Mouse (Mus musculus): ENCODE results near the gene Atp1a4. TPM values are rescaled to one million over a fixed set of nuclear protein-coding genes. Genes with fewer than 3 reads are reported as not detected.
"Not testable (repeated sequence)": the region's sequence is repeated elsewhere in the genome, so short reads cannot be mapped to it uniquely, and the experiment has no call there.

The Atp1a4 gene
- polyA plus RNA-seq, 1 experiment from 2014 or later: 0.10 TPM

DNA sequence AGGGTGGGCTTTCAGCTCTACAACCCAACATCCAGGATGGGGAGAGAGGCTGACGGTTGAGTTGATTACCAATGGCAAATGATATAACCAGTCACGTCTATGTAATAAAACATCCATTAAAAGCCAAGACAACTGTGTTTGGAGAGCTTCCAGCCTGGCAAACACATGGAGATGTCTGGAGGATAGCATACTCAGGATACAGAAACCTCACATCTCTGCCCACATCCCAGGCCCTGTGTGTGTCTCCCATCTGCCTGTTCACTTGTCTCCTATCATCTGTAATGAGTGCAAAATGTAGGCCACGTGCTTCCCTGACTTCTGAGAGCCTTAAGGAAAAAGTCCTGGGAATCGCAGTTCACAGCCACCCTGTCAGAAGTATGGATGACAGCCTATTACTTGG lies 11.0 kb downstream of the Atp1a4 start:
- no peak overlapping the region for H3K9ac ChIP-seq
- no peak overlapping the region for H3K4me3 ChIP-seq
- ATAC-seq (replicated peaks; ENCODE audit: insufficient number of reproducible peaks, insufficient read depth, low FRiP score, low read depth): no peak
- H3K4me2 ChIP-seq: no peak overlapping the region
- no peaks in the 10 kb centered on the region for H3K9me3 ChIP-seq (replicated peaks)
- H3K36me3 ChIP-seq: no peaks in the 10 kb centered on the region
- H3K4me1 ChIP-seq (replicated peaks): peaks cover 22% of the 10 kb centered on the region
- no peak overlapping the region for H3K27ac ChIP-seq
- WGBS: 62% methylated on average over 4 of the region's 4 CpGs
- no peaks in the 10 kb centered on the region for H3K27me3 ChIP-seq

DNA sequence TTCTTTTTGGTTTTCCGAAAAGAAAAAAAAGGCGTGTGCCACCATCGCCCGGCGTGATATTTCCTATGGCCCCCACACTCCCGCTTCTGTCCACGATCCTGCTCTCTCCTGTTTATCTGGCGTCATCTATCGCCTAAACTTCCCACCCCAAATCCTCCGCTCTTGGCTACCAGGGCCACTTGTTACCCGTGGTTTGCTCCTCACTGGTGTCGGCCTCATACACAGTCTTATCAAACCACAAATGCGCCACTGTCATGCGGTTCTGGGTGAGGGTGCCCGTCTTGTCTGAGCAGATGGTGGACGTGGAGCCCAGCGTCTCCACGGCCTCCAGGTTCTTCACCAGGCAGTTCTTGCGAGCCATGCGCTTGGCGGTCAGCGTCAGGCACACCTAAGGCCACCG lies 13.6 kb downstream of the Atp1a4 start:
- H3K36me3 ChIP-seq; H3K27me3 ChIP-seq; ATAC-seq (replicated peaks; ENCODE audit: insufficient number of reproducible peaks, insufficient read depth, low FRiP score, low read depth); H3K9ac ChIP-seq; H3K9me3 ChIP-seq (replicated peaks); H3K27ac ChIP-seq: not testable (repeated sequence)
- Histone ChIP-seq H3K4me2 (peak overlapping the region; percentile 46), H3K4me1 (replicated peaks) (peaks cover 29% of the 10 kb centered on the region), H3K4me3 (peak overlapping the region; percentile 16; the same call in 1 of the 2 replicates)
- WGBS: 39% methylated on average over 23 of the region's 23 CpGs

DNA sequence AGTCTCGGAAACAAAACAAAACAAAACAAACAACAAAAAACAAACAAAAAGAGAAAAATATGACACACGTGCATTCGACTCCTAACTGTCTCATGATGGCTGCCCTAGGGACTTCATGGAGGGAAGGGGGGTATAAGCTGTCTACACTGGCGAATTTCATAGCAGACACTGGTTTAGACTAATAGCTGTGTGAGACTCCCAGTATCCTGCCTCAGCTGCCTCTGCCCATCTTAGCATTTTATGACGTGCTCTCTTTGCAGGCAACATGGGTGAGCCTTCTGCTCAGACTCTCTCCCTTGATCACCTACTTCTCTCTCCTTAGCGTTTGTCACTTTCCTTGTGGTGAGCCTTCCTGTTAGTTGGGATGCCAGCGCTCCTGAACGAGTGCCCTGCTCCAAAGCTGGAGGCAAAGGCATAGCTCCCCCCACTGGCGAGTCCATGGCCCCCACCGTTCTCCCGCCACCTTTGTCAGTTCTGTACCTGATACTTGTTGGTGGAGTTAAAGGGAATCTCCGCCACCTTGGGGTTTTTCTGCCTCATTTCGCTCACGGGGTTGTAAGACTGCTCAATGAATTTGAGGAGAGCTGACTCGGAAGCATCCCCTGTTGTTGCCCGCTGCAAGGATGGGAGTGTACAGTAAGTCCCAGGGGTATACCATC lies 14.5 kb downstream of the Atp1a4 start:
- H3K4me3 ChIP-seq: peak overlapping the region; percentile 16; the same call in 1 of the 2 replicates
- H3K36me3 ChIP-seq: no peaks in the 10 kb centered on the region
- 29% methylated on average over 16 of the region's 16 CpGs for WGBS
- no peak for ATAC-seq (replicated peaks; ENCODE audit: insufficient number of reproducible peaks, insufficient read depth, low FRiP score, low read depth)
- H3K4me1 ChIP-seq (replicated peaks): peaks cover 29% of the 10 kb centered on the region
- no peaks in the 10 kb centered on the region for H3K9me3 ChIP-seq (replicated peaks)
- H3K27ac ChIP-seq: peak overlapping the region; percentile 84
- H3K4me2 ChIP-seq: peak overlapping the region; percentile 46
- no peaks in the 10 kb centered on the region for H3K27me3 ChIP-seq
- H3K9ac ChIP-seq: peak overlapping the region; percentile 24; the same call in 1 of the 2 replicates

DNA sequence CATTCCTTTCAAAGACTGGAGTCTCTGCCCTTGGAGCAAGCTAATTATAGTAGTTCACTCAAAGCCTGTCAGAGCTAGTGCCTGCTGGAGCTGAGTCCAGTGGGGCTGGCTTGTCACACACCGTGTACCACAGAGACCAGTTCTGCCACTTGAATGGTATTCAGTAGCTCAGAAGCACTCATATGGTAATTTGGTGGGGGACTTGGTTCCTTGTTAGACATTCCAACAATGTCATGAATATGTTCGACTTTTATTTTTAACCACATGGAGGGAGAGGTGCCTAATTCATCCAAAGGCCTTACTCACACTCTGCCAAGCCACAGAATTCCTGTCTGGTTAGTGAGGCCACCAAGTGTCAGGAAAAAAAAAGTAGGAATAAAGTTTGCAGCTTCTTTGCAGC lies 15.8 kb downstream of the Atp1a4 start:
- Histone ChIP-seq H3K27me3 (no peaks in the 10 kb centered on the region), H3K4me2 (no peak overlapping the region), H3K9ac (no peak overlapping the region), H3K27ac (peak overlapping the region; percentile 84), H3K36me3 (no peaks in the 10 kb centered on the region), H3K4me3 (no peak overlapping the region), H3K4me1 (replicated peaks) (peaks cover 29% of the 10 kb centered on the region), H3K9me3 (replicated peaks) (no peaks in the 10 kb centered on the region)
- ATAC-seq (replicated peaks; ENCODE audit: insufficient number of reproducible peaks, insufficient read depth, low FRiP score, low read depth): peak; percentile 89
- 28% methylated on average over 2 of the region's 2 CpGs for WGBS

DNA sequence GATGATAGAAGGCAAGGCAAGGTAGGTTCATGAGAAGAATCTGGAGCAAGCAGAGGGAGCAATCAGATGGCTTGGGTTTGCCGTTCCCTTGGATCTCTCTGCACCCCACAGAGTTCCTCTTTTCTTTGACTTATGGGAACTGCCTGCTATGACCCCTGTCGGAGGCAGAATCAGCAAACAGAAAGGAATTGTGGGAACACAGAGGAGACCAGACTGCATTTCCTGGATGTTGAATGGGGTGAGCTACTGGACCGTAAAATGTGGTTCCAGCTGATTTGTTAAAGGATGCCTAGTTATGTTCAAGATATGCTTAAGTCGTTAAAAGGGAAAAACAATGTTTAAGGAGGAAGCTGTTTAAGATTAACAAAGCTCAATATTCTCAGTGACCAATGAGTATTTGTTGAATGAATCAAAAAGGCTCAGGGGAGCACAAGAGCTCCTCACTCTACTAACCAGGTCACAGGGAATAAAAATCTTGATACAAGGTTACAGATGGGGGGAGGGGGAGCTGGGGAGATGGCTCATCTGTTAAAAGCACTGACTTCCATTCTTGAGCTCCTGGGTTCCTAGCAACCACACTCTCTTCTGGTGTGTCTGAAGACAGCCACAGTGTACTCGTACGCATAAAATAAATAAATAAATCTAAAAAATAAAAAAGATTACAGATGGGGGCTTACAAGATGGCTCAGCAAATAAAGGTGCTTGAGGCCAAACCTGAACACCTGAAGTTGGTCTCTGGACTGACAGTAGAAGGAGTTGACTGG lies 17.1 kb downstream of the Atp1a4 start:
- no peak overlapping the region for H3K9ac ChIP-seq
- H3K4me3 ChIP-seq: no peak overlapping the region
- H3K4me2 ChIP-seq: no peak overlapping the region
- H3K4me1 ChIP-seq (replicated peaks): peaks cover 29% of the 10 kb centered on the region
- ATAC-seq (replicated peaks; ENCODE audit: insufficient number of reproducible peaks, insufficient read depth, low FRiP score, low read depth): no peak
- WGBS: 67% methylated on average over 6 of the region's 6 CpGs
- H3K27me3 ChIP-seq: no peaks in the 10 kb centered on the region
- H3K27ac ChIP-seq: peak overlapping the region; percentile 84
- H3K36me3 ChIP-seq: no peaks in the 10 kb centered on the region
- no peaks in the 10 kb centered on the region for H3K9me3 ChIP-seq (replicated peaks)

DNA sequence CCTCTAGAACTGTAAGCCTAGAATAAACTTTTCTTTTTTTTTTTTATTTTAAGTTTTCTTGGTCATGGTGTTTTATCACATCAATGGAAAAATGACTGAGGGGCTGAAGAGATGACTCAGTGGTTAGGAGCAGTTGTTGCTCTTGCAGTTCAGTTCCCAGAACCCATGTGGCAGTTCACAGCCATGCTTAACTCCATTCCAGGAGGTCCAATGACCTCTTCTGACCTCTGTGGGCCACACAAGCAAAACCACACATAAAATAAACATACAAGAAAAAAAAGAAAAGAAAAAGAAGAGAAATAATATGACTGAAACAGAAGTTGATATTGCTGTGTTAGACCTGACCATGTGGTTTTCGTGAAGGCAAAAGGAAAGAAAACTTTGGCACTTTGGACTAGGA lies 29.0 kb downstream of the Atp1a4 start:
- no peak for ATAC-seq (replicated peaks; ENCODE audit: insufficient number of reproducible peaks, insufficient read depth, low FRiP score, low read depth)
- Histone ChIP-seq H3K36me3 (no peaks in the 10 kb centered on the region), H3K4me1 (replicated peaks) (peaks cover 11% of the 10 kb centered on the region), H3K9me3 (replicated peaks) (no peaks in the 10 kb centered on the region), H3K27ac (no peak overlapping the region), H3K9ac (no peak overlapping the region), H3K4me2 (no peak overlapping the region), H3K4me3 (no peak overlapping the region), H3K27me3 (no peaks in the 10 kb centered on the region)
- WGBS: 91% methylated on average over 1 of the region's 1 CpGs

DNA sequence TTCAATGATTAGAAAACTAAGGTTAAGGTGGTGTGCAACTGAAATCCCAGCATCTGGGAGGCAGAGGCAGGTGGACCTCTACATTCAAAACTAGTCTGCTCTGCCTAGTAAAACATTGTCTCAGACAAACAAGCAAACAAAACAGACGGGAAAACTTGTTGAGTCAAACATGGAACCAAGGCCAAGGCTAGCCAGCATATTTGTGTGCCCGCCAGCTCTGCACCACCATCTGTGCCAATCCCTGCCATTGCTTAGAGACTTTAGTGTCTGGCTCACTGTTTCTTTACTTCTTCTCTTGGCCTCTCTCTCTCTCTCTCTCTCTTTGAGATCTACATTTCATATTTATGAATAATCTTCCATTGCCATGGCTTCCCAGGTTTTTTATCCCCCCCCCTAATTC lies 30.0 kb downstream of the Atp1a4 start:
- Histone ChIP-seq H3K4me1 (replicated peaks) (peaks cover 20% of the 10 kb centered on the region), H3K4me2 (no peak overlapping the region), H3K27ac (no peak overlapping the region), H3K36me3 (no peaks in the 10 kb centered on the region), H3K9me3 (replicated peaks) (no peaks in the 10 kb centered on the region), H3K9ac (no peak overlapping the region), H3K27me3 (no peaks in the 10 kb centered on the region), H3K4me3 (no peak overlapping the region)
- no peak for ATAC-seq (replicated peaks; ENCODE audit: insufficient number of reproducible peaks, insufficient read depth, low FRiP score, low read depth)
- 87% methylated on average over 2 of the region's 2 CpGs for WGBS

DNA sequence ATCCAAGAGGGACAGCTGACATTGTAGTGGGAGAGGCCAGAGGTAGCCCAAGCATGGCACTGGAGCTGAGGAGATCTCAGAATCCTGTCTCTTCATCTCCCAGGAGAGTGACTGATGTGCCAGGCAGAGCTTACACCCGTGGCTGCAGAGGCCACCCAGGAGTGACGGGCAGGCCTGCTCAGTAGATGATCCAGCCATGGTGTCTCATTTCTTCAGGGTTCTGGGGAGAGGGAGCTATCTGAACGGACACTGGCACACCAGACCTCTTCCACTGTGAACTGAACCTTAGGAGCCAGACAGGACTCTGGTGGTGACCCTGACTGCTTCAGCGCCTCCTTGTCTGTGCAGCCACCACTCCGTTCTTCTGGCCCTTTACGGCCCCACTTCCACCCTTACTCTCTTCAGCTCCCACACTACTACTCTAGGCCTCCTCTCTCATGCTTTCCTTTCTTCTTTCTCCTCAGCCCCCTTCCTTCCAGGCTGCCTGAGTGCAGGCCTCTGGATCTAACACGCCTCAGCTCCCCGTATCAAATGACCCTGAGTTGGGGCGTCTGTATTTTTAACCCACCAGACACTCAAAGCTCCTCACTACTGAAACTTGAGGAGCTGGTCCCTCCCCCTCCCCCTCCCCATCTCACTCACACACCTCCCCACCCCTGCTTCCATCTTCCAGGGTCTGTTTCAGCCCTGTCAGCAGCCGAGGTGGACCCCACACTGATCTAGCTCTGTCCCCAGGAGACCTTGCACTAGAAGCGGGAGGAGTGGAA lies 36.7 kb downstream of the Atp1a4 start:
- H3K9me3 ChIP-seq (replicated peaks): no peaks in the 10 kb centered on the region
- no peak overlapping the region for H3K4me3 ChIP-seq
- no peak overlapping the region for H3K4me2 ChIP-seq
- 33% methylated on average over 11 of the region's 11 CpGs for WGBS
- peaks cover 73% of the 10 kb centered on the region for H3K4me1 ChIP-seq (replicated peaks)
- no peak for ATAC-seq (replicated peaks; ENCODE audit: insufficient number of reproducible peaks, insufficient read depth, low FRiP score, low read depth)
- H3K27ac ChIP-seq: peak overlapping the region; percentile 91
- H3K27me3 ChIP-seq: no peaks in the 10 kb centered on the region
- no peak overlapping the region for H3K9ac ChIP-seq
- H3K36me3 ChIP-seq: no peaks in the 10 kb centered on the region

DNA sequence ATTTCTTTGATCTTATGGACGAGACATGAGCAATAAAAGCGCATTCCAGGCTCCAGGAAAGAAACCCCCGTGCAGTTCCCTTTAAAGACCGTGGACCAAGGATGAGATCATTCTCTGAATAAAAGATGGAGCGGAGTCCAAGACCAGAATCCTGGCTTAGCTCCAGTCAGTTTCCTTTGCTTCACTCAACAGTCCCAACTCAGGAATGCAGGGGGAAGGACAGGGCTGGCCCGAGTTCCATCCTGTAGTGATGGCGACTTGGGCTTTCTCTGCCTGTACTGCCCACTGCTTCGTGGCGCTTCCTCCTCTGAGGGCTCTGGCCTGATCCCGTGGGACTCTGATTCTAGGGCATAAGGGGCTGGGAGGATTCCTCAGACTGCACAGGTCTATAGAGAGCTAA lies 37.8 kb downstream of the Atp1a4 start:
- H3K27ac ChIP-seq: peak overlapping the region; percentile 91
- WGBS: 13% methylated on average over 10 of the region's 10 CpGs
- no peaks in the 10 kb centered on the region for H3K9me3 ChIP-seq (replicated peaks)
- peak; percentile 84 for ATAC-seq (replicated peaks; ENCODE audit: insufficient number of reproducible peaks, insufficient read depth, low FRiP score, low read depth)
- H3K27me3 ChIP-seq: no peaks in the 10 kb centered on the region
- no peaks in the 10 kb centered on the region for H3K36me3 ChIP-seq
- peak overlapping the region; percentile 33 for H3K4me2 ChIP-seq
- peaks cover 76% of the 10 kb centered on the region for H3K4me1 ChIP-seq (replicated peaks)
- H3K4me3 ChIP-seq: no peak overlapping the region
- no peak overlapping the region for H3K9ac ChIP-seq

DNA sequence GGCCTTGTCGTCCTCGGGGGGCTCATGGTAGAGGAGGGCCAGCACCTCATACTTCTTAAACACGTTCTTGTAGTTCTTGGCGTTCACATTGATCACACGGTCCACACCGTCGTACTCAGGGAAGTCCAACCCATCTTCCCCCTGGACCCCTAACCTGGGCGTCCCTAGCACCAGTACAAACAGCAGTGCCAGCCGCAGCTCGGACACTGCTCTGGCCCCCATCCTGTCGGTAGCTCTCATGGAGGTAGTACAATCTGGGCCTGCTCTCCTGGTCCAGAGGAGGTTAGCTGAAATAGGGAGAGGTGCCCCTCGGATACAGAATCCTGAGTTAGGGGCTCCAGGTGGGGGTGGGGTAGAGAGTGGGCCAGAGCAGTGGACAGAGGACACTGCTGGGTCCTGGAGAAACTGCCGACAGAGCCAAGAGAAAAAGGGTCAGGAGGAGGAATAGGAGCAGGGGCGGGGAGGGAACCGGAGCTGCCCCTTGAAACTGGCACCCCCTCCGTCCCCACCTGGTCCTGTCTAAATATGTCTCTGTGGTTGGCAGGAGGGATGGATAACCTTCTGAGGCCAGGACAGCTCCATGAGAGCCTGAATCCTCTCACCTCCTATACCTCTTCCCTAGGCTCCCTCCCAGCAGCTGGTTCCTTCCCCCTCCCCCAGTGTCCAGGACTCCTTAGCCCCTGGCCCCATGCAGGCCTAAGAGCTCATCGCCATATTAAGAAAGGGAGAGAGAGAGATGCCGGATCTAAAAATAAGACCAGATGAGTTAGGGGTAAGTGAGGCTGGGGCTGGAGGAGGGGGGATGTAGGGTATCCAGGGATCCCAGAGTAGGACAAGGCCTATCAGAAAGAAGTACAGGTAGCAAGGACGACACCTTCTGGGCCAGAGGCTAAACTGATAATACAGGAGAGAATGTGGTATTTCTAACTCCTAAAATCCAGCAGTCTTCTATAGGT lies 38.5 kb downstream of the Atp1a4 start, which contains the start of gene Casq1:
Gene Casq1, minus strand, starts transcription at position 418 of the 956 bp plus-strand sequence.
- Histone ChIP-seq H3K27ac (peak within 1 kb of the TSS; percentile 91), H3K9ac (peak within 1 kb of the TSS; percentile 10; the same call in 1 of the 2 replicates), H3K4me1 (replicated peaks) (peaks cover 83% of the 10 kb centered on the region), H3K36me3 (no peaks in the 10 kb centered on the region), H3K9me3 (replicated peaks) (no peaks in the 10 kb centered on the region), H3K27me3 (no peaks in the 10 kb centered on the region), H3K4me3 (peak within 1 kb of the TSS; percentile 6; the same call in 1 of the 2 replicates), H3K4me2 (peak within 1 kb of the TSS; percentile 33)
- 53% methylated on average over 19 of the region's 19 CpGs for WGBS
- peak; percentile 17; the same call in 1 of the 2 replicates for ATAC-seq (replicated peaks; ENCODE audit: insufficient number of reproducible peaks, insufficient read depth, low FRiP score, low read depth)
